Mouse (Mus musculus) heart, adult 8-10 months (tissue): ENCODE data around the gene Flt1. TPM values are rescaled to one million over a fixed set of nuclear protein-coding genes. Genes with fewer than 3 reads are reported as not detected.

Experiments used
- DNase-seq: peaks from one replicate; pipeline ENCODE4 v3.0.0; 2022; ENCODE audit warnings: low spot score
- total RNA-seq, 4 experiments: library from RNA; stranded (reverse); gene quantifications; 2 replicates each; pipeline ENCODE4 v1.2.4; 2022

The Flt1 gene
- total RNA-seq, 4 experiments from 2014 or later = 69.6 to 80.3 (median 73.2) TPM

DNA sequence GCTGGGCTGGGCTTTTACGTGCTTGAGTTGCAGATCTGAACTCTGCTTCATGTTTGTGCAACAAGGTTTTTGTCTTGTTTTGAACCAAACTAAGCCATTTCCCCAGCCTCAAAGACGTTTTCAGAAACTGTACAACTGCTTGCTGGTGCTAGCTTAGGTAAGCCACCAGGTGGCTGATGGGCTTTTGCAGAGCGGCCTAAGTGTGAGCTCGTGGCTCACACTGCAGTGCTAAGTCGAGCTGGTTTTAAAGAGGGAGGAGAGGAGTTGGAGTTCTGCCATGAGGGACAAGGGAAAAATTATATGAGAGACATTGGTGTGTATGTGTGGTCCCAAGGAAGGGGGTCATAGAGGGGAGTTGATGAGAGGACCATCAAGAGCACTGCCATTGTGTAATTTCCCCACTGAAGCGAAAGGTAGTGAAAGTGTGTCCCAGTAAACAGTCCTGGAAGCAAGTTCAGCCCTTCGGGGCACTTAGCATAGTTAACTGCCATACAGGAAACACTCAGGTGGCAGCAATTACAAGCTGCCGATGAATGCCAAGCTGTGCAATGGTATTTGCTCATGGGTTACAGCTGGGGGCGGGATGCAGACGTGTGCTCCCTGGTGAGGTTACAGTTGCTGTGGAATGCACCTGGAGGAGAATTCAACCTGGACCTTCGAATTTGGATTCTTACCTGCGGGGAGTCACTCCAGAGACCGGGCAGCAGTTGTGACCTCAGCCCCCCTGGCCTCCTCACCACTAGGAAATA, 173.8 kb downstream of the Flt1 start:
- no peak for DNase-seq

DNA sequence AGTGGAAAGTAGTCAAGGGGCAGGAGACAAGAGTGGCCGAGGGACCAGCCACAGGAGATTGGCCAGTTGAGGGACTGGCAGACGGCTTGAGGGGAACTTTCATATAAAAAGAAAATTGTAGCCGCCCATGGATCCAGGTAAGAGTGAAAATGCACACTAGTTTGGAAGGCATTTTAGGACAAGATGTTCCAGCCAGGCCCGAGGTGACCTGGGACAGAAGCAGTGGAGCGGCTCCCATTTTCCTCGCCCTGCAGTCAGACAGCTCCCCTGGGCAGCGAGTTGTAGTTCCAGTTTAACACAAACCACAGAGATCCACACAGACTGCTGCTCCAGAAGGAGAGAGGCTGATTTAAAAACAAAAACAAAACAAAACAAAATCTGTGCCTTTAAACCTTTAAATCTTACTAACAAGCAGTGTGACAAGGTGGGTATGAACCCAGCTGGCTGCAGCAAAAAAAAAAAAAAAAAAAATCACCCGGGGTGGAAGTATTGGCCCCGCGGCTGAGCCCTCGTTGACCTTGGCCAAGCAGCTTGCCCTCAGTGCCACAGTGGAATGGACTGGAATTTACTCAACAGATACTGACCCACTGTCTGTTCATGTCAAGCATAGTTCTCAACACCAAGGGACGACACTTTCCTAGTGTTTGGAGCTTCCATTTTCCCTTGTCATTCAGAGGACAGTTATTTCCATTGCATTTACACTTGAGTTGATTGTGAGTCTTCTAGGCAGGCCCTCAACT, 176.6 kb downstream of the Flt1 start:
- no peak for DNase-seq

DNA sequence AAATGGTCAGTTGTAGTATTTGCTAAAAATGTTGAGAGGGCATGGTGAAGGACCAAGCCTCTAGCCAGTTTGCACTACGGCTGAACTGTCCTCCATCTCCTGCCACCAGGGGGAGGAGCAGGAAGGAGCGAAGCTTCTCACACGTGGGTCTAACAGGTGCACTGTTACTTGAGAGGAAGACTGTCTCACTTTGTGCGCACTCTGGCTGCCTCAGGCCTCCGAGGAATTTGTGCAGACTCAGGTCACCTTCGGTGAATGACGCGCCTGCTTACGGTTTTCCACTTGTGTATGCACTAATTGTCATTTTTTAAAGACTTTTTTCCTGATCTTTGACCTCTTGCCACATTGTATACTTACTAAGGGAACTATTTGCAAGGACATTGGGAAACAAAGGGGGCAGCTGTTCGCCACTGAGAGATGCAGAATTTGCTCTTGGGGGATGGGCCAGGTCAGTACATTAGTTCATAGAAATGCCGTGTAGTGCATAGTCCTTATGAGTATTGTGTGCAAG, 180.0 kb downstream of the Flt1 start:
- DNase-seq = no peak

DNA sequence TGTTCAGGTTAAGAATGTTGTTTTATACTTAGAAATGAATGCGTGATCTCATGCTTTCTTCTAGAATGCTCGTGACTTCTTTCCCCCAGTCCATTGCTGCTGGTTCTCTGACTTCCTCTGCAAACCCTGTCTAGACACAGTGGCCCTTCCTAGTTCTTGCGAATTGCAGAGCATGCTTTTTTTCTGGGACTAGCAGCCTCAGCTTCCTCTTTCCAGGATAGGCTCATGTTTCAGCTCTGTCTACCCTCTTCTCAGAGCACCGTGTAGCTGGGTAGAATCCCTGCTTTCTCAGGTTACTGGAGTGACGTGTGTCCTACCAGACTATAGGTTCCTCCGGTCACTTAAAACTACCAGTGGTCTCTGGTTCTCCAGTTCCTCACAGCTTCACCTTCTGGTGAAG, 183.5 kb downstream of the Flt1 start:
- DNase-seq = no peak

DNA sequence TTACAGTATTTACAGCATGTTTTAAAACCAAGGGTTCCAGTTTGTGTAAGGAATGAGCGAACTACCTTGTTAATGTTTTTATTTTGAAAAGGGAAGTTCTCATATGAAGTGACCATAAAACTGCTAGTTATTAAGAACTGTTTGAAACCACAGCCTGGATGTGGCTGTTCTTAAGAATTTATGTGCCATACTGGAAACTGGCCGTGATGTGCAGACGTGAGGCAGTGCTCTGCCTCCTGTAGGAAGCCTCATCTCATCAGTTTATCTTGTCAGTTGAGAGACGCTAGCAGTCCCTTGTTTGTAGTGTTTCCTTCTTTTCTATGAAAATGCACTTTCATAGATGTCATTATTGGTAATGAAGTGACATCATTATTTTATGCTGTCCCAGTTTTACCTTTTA, 186.0 kb downstream of the Flt1 start:
- DNase-seq = no peak

DNA sequence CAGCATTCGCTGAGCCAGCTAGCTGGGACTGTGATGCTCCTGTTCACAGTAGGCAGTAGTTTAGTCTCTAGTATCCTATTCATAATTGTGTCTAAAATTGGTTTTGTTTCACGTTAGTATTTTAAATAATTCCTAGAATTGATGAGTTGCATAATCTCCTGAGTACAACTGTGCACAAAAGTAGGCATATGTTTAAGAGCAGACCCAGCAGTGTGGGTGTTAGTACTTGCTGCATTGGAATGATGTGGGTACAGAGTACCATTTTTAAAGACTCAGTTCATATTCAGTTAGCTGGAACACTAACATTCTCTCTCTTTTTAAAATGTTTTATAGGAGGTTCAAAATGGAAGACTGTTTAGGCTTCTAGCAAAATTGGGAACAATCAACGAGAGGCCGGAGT, 186.4 kb downstream of the Flt1 start:
- DNase-seq = no peak

DNA sequence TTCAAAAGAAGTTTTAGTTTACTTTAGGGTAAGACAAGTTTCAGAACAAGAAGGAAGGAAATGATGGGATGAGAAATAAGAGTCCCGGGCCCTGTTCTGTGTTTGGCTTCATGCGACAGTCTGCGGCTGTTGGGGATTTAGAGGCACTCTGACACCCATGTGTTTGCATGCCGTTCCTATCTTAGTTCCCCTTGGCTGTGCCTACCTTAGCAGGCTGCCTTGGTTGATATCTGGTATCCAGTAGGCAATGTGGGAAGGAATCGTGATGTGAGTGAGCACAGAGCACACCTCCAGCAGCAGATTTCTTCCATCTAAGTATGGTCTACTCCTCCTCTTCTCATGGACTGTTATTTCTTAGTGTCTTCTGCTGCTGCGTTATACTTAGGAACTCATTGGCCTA, 193.8 kb downstream of the Flt1 start:
- no peak for DNase-seq

DNA sequence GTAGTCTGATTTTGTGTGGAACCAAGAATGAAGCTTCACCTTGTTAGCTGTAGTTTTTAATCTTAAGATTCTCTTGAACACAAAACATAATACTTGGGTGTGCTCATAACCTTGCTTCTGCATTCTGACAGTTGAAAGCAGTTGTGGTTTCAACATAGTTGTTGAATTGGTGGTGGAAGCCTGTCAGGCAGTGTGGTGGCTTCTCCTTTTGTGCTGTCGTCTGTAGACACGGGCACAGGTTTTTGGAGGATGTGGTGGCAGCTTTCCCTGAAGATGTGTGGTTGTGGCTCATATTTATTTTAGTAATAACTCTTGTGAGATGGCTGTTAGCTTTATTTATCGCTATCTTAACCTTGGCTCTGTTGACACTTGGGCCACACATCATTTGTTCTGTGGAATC, 198.0 kb downstream of the Flt1 start:
- DNase-seq = no peak

DNA sequence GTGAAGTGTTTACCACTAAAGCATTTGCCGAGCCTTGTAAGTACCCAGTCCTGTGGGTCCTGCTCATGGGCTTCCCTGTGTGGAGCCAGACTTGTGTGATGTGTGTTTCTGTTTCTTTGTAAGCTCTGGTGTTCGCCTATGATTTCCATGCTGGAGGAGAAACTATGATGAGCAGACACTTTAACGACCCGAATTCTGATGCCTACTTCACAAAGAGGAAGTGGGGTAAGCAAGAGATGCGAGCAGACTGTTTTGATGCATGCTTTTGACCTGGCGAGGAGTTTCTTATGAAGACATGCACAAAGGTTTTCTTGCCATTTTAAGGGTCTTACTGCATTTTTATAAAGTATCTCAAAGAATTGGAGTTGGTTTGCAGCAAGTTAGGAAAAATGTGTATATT, 198.8 kb downstream of the Flt1 start:
- no peak for DNase-seq

Other genes with a start within 250 kb of the Flt1 start
- 100 to 1,000 TPM; 126 to 181 (median 148) TPM for gene Pomp, start 134.4 kb upstream of the Flt1 start, total RNA-seq
- 10 to 100 TPM; 15.8 to 19.1 (median 18.9) TPM for gene Slc46a3, start 168.8 kb upstream of the Flt1 start, total RNA-seq
- gene Mtus2, start 231.3 kb upstream of the Flt1 start, total RNA-seq = 100 to 1,000 TPM in 1 of 4 experiments, 10 to 100 TPM in 3; 77.3 to 126 (median 92.3) TPM